Mouse (Mus musculus) cortical plate, adult 2 months (tissue): Measurements from ENCODE around the gene Chst12. TPM values are rescaled to one million over a fixed set of nuclear protein-coding genes. Genes with fewer than 3 reads are reported as not detected.

Source experiments
- H3K27ac ChIP-seq: fragments of 200-500 bp; 2 replicates; pipeline ENCODE4 v1.5.1; 2012; ENCODE audit warnings: low read length, control low read depth, inconsistent platforms; ENCODE audit not compliant: insufficient read depth
- H3K4me1 ChIP-seq: fragments of 200-500 bp; 2 replicates; pipeline ENCODE4 v1.6.1; 2011; ENCODE audit warnings: low read length; ENCODE audit not compliant: control insufficient read depth, insufficient read depth
- H3K4me3 ChIP-seq: fragments of 200-500 bp; 2 replicates; pipeline ENCODE4 v1.5.1; 2011; ENCODE audit warnings: mild to moderate bottlenecking, low read length, control low read depth; ENCODE audit not compliant: insufficient read depth
- CTCF ChIP-seq: fragments of 200-500 bp; IDR thresholded peaks from 2 replicates; pipeline ENCODE4 v1.5.1; 2011; ENCODE audit warnings: mild to moderate bottlenecking, control low read depth, low read length; ENCODE audit not compliant: insufficient read depth; ENCODE audit errors: extremely low read depth
- POLR2A ChIP-seq: fragments of 200-500 bp; IDR thresholded peaks from 2 replicates; pipeline ENCODE4 v1.6.1; 2011; ENCODE audit warnings: mild to moderate bottlenecking, low read length, control low read depth; ENCODE audit not compliant: insufficient read depth; ENCODE audit errors: extremely low read depth
- polyA plus RNA-seq: library from polyadenylated mRNA; depleted of rRNA; stranded (reverse); fragments of >200 nt; gene quantifications from 2 replicates; pipeline ENCODE4 v1.2.3, GENCODE M21; 2012; rRNA removed

Gene Chst12
- polyA plus RNA-seq, 1 experiment, result 19.3 TPM

DNA sequence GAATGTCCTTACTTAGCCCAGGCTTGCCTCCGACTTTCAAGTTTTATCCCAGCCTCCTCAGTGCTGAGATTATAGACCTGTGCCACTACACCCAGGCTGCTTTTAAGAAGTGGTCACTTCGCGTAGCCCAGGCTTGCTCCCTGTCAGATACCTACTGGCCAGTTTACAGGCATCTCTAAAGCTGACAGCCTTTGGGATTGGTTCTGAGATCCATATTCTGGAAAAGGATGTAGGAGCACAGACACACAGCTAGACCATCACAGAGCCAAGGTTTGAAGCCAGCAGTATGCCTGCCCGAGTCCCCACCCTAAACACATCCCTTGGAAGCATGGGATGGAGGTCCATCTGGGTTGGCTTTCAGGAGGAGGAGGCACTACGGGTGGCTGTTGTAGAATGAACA is 62.4 kb downstream of the Chst12 start:
- H3K4me1 ChIP-seq, result 0 out of 2 replicates have a peak, but pooled peaks cover 1% of the 10 kb centered on the region
- H3K27ac ChIP-seq, result no peak overlapping the region
- H3K4me3 ChIP-seq, result no peak overlapping the region
- TF ChIP-seq CTCF (no peak), POLR2A (no peak)

DNA sequence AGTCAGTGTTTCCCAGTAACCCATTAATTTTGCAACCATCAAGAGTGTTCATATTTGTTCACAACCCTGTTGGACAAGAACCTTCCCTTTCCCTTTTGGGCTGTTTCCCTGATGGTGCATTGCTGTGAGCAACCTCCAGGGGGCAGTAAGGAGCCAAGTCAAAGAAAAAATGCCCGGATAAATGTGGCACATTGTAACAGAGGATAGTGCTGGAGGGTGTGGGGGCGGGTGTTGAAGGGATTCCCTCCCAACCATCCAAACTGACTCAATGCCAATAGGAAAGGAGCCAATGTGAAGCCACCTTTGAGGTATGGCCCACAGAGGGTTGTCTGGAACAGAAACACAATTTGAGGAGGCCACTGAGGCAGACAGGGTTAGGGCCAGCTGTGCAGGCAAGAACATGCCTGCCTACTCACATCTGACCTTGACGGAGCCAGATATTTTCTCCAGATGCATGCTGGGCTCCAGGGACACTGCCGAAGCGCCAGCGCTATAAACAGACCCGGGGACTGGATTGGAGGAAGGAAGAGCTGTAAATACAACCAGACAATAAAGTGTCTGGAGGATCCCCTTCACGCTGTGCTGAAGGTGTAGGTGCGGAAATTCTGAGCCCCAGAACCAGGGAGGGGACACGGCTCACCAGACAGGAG is 63.1 kb downstream of the Chst12 start:
- Histone ChIP-seq H3K4me1 (0 out of 2 replicates have a peak, but pooled peaks cover 1% of the 10 kb centered on the region), H3K4me3 (no peak overlapping the region), H3K27ac (no peak overlapping the region)
- TF ChIP-seq CTCF (peak; percentile 78), POLR2A (no peak)

GRCm38 (mm10) chr5:140569032-140569595 is 63.8 kb downstream of the Chst12 start:
- Histone ChIP-seq H3K4me3 (no peak overlapping the region), H3K4me1 (0 out of 2 replicates have a peak, but pooled peaks cover 1% of the 10 kb centered on the region), H3K27ac (no peak overlapping the region)
- TF ChIP-seq POLR2A (no peak), CTCF (no peak)

GRCm38 (mm10) chr5:140570223-140570870 is 65.0 kb downstream of the Chst12 start:
- TF ChIP-seq CTCF (no peak), POLR2A (no peak)
- no peak overlapping the region for H3K27ac ChIP-seq
- 0 out of 2 replicates have a peak, but pooled peaks cover 1% of the 10 kb centered on the region for H3K4me1 ChIP-seq
- H3K4me3 ChIP-seq, result no peak overlapping the region

DNA sequence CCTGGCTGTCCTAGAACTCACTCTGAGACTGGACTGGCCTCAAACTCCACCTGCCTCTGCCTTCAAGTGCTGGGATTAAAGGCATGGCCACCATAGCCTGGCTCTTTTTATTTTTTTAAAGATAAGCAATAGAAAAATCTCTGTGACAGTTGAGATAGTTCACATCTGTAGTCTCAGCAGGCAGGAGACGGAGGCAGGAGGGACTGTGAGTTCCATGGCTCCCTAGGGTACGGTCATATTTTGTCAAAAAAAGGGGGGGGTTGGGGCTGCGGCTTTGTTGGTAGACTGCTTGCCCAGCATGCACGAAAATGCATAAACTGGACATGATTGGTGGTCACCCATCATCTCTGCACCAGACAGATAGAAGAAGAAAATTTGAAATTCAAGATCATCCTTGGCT is 65.9 kb downstream of the Chst12 start:
- Histone ChIP-seq H3K4me1 (0 out of 2 replicates have a peak, but pooled peaks cover 1% of the 10 kb centered on the region), H3K27ac (no peak overlapping the region), H3K4me3 (no peak overlapping the region)
- TF ChIP-seq POLR2A (no peak), CTCF (no peak)

DNA sequence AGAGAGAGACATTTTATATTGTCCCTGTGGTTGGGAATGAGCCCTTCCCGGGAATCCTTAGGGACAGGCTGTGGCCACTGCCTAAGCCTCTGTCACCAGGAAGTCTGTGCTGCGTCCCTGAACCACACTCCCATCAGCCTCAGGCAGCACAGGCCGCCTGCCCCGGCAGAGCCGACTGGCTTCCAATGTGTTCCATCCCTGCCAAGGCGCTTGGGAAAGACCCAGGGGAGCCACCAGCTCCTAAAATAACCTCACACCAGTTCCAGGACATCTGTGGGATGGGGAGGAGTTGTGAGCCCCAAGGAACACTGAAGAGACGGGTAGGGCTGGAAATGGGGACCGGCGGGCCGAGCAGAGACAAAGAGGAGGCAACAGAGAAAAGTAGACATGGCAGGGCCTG is 66.3 kb downstream of the Chst12 start:
- no peak overlapping the region for H3K4me3 ChIP-seq
- 0 out of 2 replicates have a peak, but pooled peaks cover 1% of the 10 kb centered on the region for H3K4me1 ChIP-seq
- H3K27ac ChIP-seq, result no peak overlapping the region
- TF ChIP-seq CTCF, result no peak
- TF ChIP-seq POLR2A, result no peak

DNA sequence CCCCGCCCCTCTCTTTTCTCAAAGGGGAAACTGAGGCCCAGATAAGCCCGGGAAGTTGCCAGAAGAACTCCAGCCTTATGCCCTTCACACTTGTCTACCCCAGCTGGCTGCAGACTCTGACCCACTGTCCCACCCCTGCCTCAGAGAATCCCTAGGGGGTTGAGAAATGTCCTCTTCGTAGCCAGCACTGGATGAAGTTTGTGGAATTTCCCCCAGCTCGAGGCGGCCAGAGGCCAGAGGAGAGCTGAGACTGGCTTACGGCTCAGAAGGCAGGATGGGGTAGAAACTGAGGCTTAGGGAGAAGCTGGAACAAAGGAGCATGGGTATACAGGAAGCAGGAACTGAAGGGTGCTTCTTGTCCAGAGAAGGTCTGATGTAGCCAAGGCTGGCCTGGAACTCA is 67.3 kb downstream of the Chst12 start:
- Histone ChIP-seq H3K4me3 (no peak overlapping the region), H3K27ac (no peak overlapping the region), H3K4me1 (0 out of 2 replicates have a peak, but pooled peaks cover 1% of the 10 kb centered on the region)
- TF ChIP-seq POLR2A (no peak), CTCF (no peak)

Other genes with a start within 250 kb of the Chst12 start
- 16.9 and 17.1 TPM in 2 replicates for gene Mad1l1, start 184.0 kb upstream of the Chst12 start, polyA plus RNA-seq
- gene Nudt1, start 183.9 kb upstream of the Chst12 start, polyA plus RNA-seq, result 11.2 and 12.2 TPM in 2 replicates
- gene Mrm2, start 173.7 kb upstream of the Chst12 start, polyA plus RNA-seq, result 13.5 and 13.8 TPM in 2 replicates
- 8.5 and 8.7 TPM in 2 replicates for gene Snx8, start 116.3 kb upstream of the Chst12 start, polyA plus RNA-seq
- gene Eif3b, start 86.2 kb upstream of the Chst12 start, polyA plus RNA-seq, result 69.9 and 70.9 TPM in 2 replicates
- 0.04 TPM in 2 replicates for gene Gm4869, start 59.9 kb upstream of the Chst12 start, polyA plus RNA-seq
- 0.26 and 1.4 TPM in 2 replicates for gene Grifin, start 59.5 kb downstream of the Chst12 start, polyA plus RNA-seq
- 35.1 and 37.0 TPM in 2 replicates for gene Lfng, start 101.8 kb downstream of the Chst12 start, polyA plus RNA-seq
- gene Ttyh3, start 143.5 kb downstream of the Chst12 start, polyA plus RNA-seq, result 114 and 119 TPM in 2 replicates
- gene Iqce, start 196.8 kb downstream of the Chst12 start, polyA plus RNA-seq, result 57.9 and 60.6 TPM in 2 replicates
- 25.2 and 25.5 TPM in 2 replicates for gene Brat1, start 199.5 kb downstream of the Chst12 start, polyA plus RNA-seq
- gene Amz1, start 218.6 kb downstream of the Chst12 start, polyA plus RNA-seq, result 8.3 and 9.3 TPM in 2 replicates